Mouse (Mus musculus): Measurements from ENCODE around the gene Clba1.

DNA sequence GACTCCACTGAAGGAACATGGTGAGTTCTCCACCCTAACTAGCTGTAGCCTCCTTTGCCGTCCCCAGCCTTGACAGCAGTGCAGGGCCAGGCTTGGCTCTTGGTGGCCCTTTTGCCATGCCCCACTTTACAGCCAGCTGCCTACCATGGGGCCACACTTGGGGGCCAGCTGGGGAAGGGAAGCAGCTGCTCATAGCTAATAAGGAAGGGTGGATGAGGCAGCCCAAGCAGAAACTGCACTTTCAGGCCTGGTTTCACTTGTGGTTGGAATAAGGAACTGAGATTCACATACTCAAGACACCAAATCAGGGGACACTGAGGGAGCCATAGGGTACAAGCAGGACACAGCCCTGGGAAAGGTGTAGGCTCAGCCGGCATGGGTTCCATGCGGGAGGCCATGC lies 46.7 kb upstream of the Clba1 start:
- TF ChIP-seq POLR2A (IDR thresholded peaks at IDR 0.05; ENCODE audit: extremely low read depth, insufficient read depth, low read length) (no peak), CTCF (IDR thresholded peaks at IDR 0.05; ENCODE audit: extremely low read depth, insufficient read depth, low read length) (no peak)

All from cortical plate, adult 2 months (tissue).